Mouse (Mus musculus) lung, embryonic 15.5 days (tissue): Measurements from ENCODE around the gene Olfr744. TPM values are rescaled to one million over a fixed set of nuclear protein-coding genes. Genes with fewer than 3 reads are reported as not detected.
"Not testable (repeated sequence)": the region's sequence is repeated elsewhere in the genome, so short reads cannot be mapped to it uniquely, and the experiment has no call there.

Source experiments
- ATAC-seq: fragments of 200-750 bp; cut with Nextera tagmentation; 2 replicates; pipeline ENCODE4 v1.8.0; 2017; ENCODE audit warnings: moderate number of reproducible peaks, borderline replicate concordance; ENCODE audit not compliant: low FRiP score, low TSS enrichment; ENCODE audit errors: extremely low read depth
- H3K27ac ChIP-seq: fragments of 300-500 bp; sonication (generic); 2 replicates; pipeline ENCODE4 v1.5.1; 2015; ENCODE audit warnings: moderate library complexity, mild to moderate bottlenecking, inconsistent platforms
- H3K27me3 ChIP-seq: fragments of 300-500 bp; sonication (generic); 2 replicates; pipeline ENCODE4 v1.6.1; 2015; ENCODE audit warnings: inconsistent platforms
- H3K36me3 ChIP-seq: fragments of 300-500 bp; sonication (generic); 2 replicates; pipeline ENCODE4 v1.6.1; 2015; ENCODE audit warnings: inconsistent platforms
- H3K4me1 ChIP-seq: fragments of 300-500 bp; sonication (generic); 2 replicates; pipeline ENCODE4 v1.6.1; 2015; ENCODE audit warnings: inconsistent platforms
- H3K4me2 ChIP-seq: fragments of 300-500 bp; sonication (generic); 2 replicates; pipeline ENCODE4 v1.6.1; 2015; ENCODE audit warnings: inconsistent platforms, mild to moderate bottlenecking, moderate library complexity
- H3K4me3 ChIP-seq: fragments of 300-500 bp; sonication (generic); 2 replicates; pipeline ENCODE4 v1.5.1; 2015; ENCODE audit warnings: mild to moderate bottlenecking, inconsistent platforms
- H3K9ac ChIP-seq: fragments of 300-500 bp; sonication (generic); 2 replicates; pipeline ENCODE4 v1.6.1; 2015; ENCODE audit warnings: inconsistent platforms
- H3K9me3 ChIP-seq: fragments of 300-500 bp; sonication (generic); 2 replicates; pipeline ENCODE4 v1.6.1; 2016; ENCODE audit warnings: inconsistent platforms
- WGBS: fragments of 180-500 bp; shearing (Covaris S2); methylation state at CpG from one replicate; pipeline ENCODE4 v1.1.7; 2015; 5-methylcytosine and 5-hydroxymethylcytosine counted together
- polyA plus RNA-seq: library from polyadenylated mRNA; unstranded; fragments of >200 nt; fragmentation: Nextera tagmentation; extraction: Ambion mirVana; gene quantifications from 2 replicates; pipeline ENCODE4 v1.2.1, GENCODE M21; 2015

The Olfr744 gene
- not detected in 2 replicates for polyA plus RNA-seq

- Histone ChIP-seq H3K9ac (no peak within 1 kb of the TSS), H3K4me2 (no peak within 1 kb of the TSS), H3K4me3 (no peak within 1 kb of the TSS), H3K4me1 (no peaks in the 10 kb centered on the region), H3K9me3 (no peaks in the 10 kb centered on the region), H3K27ac (no peak within 1 kb of the TSS), H3K27me3 (no peaks in the 10 kb centered on the region), H3K36me3 (no peaks in the 10 kb centered on the region)
- WGBS: 81% methylated on average over 2 of the region's 2 CpGs
- ATAC-seq: no peak
Measured at GRCm38 (mm10) chr14:50614579-50614978, at the start of gene Olfr744. Gene Olfr744, plus strand, starts transcription at chr14:50614879.

GRCm38 (mm10) chr14:50573056-50573455 is 41.6 kb upstream of the Olfr744 start:
- not testable (repeated sequence) for H3K4me2 ChIP-seq, H3K27me3 ChIP-seq, H3K36me3 ChIP-seq, H3K9me3 ChIP-seq, H3K9ac ChIP-seq, H3K4me1 ChIP-seq, H3K27ac ChIP-seq, ATAC-seq, H3K4me3 ChIP-seq
- 66% methylated on average over 1 of the region's 1 CpGs for WGBS

GRCm38 (mm10) chr14:50639088-50639487 is 24.4 kb downstream of the Olfr744 start, which contains the start of gene Olfr745:
Gene Olfr745, plus strand, starts transcription at chr14:50639388.
- H3K27ac ChIP-seq: no peak within 1 kb of the TSS
- no peak within 1 kb of the TSS for H3K4me2 ChIP-seq
- no peaks in the 10 kb centered on the region for H3K36me3 ChIP-seq
- 79% methylated on average over 2 of the region's 2 CpGs for WGBS
- no peak for ATAC-seq
- no peaks in the 10 kb centered on the region for H3K27me3 ChIP-seq
- no peak within 1 kb of the TSS for H3K4me3 ChIP-seq
- H3K4me1 ChIP-seq: no peaks in the 10 kb centered on the region
- no peaks in the 10 kb centered on the region for H3K9me3 ChIP-seq
- no peak within 1 kb of the TSS for H3K9ac ChIP-seq

GRCm38 (mm10) chr14:50646783-50647182 is 32.1 kb downstream of the Olfr744 start, which contains the start of gene Olfr746:
Gene Olfr746, plus strand, starts transcription at chr14:50647083.
- ATAC-seq: no peak

More at GRCm38 (mm10) chr14:50646783-50647182, 32.1 kb downstream of the Olfr744 start, which contains the start of gene Olfr746:
- no peaks in the 10 kb centered on the region for H3K27me3 ChIP-seq
- H3K4me2 ChIP-seq: no peak within 1 kb of the TSS
- H3K36me3 ChIP-seq: no peaks in the 10 kb centered on the region
- no peak within 1 kb of the TSS for H3K4me3 ChIP-seq
- no peak within 1 kb of the TSS for H3K9ac ChIP-seq
- H3K9me3 ChIP-seq: no peaks in the 10 kb centered on the region
- no peak within 1 kb of the TSS for H3K27ac ChIP-seq
- no peaks in the 10 kb centered on the region for H3K4me1 ChIP-seq

Other genes starting within 250 kb of the Olfr744 start
- not detected in 2 replicates for gene Olfr736, start 233.7 kb upstream of the Olfr744 start, polyA plus RNA-seq
- gene Olfr738, start 207.3 kb upstream of the Olfr744 start, polyA plus RNA-seq: not detected in 2 replicates
- gene Olfr739, start 196.3 kb upstream of the Olfr744 start, polyA plus RNA-seq: not detected in 2 replicates
- not detected in 2 replicates for gene Olfr740, start 169.3 kb upstream of the Olfr744 start, polyA plus RNA-seq
- not detected in 2 replicates for gene Olfr741, start 142.1 kb upstream of the Olfr744 start, polyA plus RNA-seq
- gene Olfr742, start 111.3 kb upstream of the Olfr744 start, polyA plus RNA-seq: not detected in 2 replicates
- gene Olfr743, start 93.0 kb upstream of the Olfr744 start, polyA plus RNA-seq: not detected in 2 replicates
- not detected in 2 replicates for gene Olfr745, start 24.5 kb downstream of the Olfr744 start, polyA plus RNA-seq
- gene Olfr746, start 32.2 kb downstream of the Olfr744 start, polyA plus RNA-seq: not detected in 2 replicates
- gene Olfr747, start 78.3 kb downstream of the Olfr744 start, polyA plus RNA-seq: not detected in 2 replicates
- gene Olfr748, start 92.5 kb downstream of the Olfr744 start, polyA plus RNA-seq: not detected in 2 replicates
- not detected in 2 replicates for gene Olfr749, start 130.2 kb downstream of the Olfr744 start, polyA plus RNA-seq
- 69.0 and 74.1 TPM in 2 replicates for gene Ttc5, start 170.6 kb downstream of the Olfr744 start, polyA plus RNA-seq
- not detected in 2 replicates for gene Ccnb1ip1, start 192.9 kb downstream of the Olfr744 start, polyA plus RNA-seq
- gene Parp2, start 193.0 kb downstream of the Olfr744 start, polyA plus RNA-seq: 60.8 and 61.2 TPM in 2 replicates